Mouse (Mus musculus) testis, adult 2 months (tissue): ENCODE measurements around the gene Adgrb2. TPM values are rescaled to one million over a fixed set of nuclear protein-coding genes. Genes with fewer than 3 reads are reported as not detected.

Experiments
- H3K27ac ChIP-seq: fragments of 200-500 bp; 2 replicates; pipeline ENCODE4 v1.5.1; 2012; ENCODE audit warnings: low read depth, low read length; ENCODE audit not compliant: control insufficient read depth, insufficient read depth
- H3K27me3 ChIP-seq: fragments of 200-500 bp; 2 replicates; pipeline ENCODE4 v1.6.1; 2012; ENCODE audit warnings: mild to moderate bottlenecking, low read length, moderate library complexity; ENCODE audit not compliant: control insufficient read depth, insufficient read depth
- H3K36me3 ChIP-seq: fragments of 200-500 bp; 2 replicates; pipeline ENCODE4 v1.6.1; 2012; ENCODE audit warnings: mild to moderate bottlenecking, low read length; ENCODE audit not compliant: control insufficient read depth, insufficient read depth
- H3K4me1 ChIP-seq: fragments of 200-500 bp; 2 replicates; pipeline ENCODE4 v1.6.1; 2012; ENCODE audit warnings: low read length; ENCODE audit not compliant: control insufficient read depth, insufficient read depth
- H3K4me3 ChIP-seq: fragments of 200-500 bp; 2 replicates; pipeline ENCODE4 v1.5.1; 2012; ENCODE audit warnings: low read depth, mild to moderate bottlenecking, low read length, moderate library complexity, mixed read lengths; ENCODE audit not compliant: control insufficient read depth
- CTCF ChIP-seq: fragments of 200-500 bp; IDR thresholded peaks from 2 replicates; pipeline ENCODE4 v1.5.1; 2012; ENCODE audit warnings: low read depth, mild to moderate bottlenecking, inconsistent platforms, low read length, moderate library complexity; ENCODE audit not compliant: control insufficient read depth, insufficient read depth, insufficient replicate concordance
- POLR2A ChIP-seq: fragments of 200-500 bp; IDR thresholded peaks from 2 replicates; pipeline ENCODE4 v1.6.1; 2012; ENCODE audit warnings: low read depth, mild to moderate bottlenecking, inconsistent platforms, low read length, moderate library complexity; ENCODE audit not compliant: control insufficient read depth
- polyA plus RNA-seq: library from polyadenylated mRNA; depleted of rRNA; stranded (reverse); fragments of >200 nt; gene quantifications from 2 replicates; pipeline ENCODE4 v1.2.3, GENCODE M21; 2012

Gene Adgrb2
- polyA plus RNA-seq, 1 experiment = 1.6 TPM

- Histone ChIP-seq H3K4me1 (peaks cover under 1% of the 10 kb centered on the region), H3K4me3 (no peak overlapping the region), H3K27me3 (no peaks in the 10 kb centered on the region), H3K27ac (no peak overlapping the region), H3K36me3 (no peaks in the 10 kb centered on the region)
- no peak for TF ChIP-seq CTCF
- TF ChIP-seq POLR2A = no peak
Observed at GRCm38 (mm10) chr4:130031146-130031545, 46.5 kb downstream of the Adgrb2 start.

- TF ChIP-seq POLR2A (no peak), CTCF (no peak)
- no peaks in the 10 kb centered on the region for H3K27me3 ChIP-seq
- no peak overlapping the region for H3K27ac ChIP-seq
Observed at GRCm38 (mm10) chr4:130033496-130033895, 48.8 kb downstream of the Adgrb2 start.

GRCm38 (mm10) chr4:130036112-130036511 is 51.4 kb downstream of the Adgrb2 start:
- Histone ChIP-seq H3K4me3 (no peak overlapping the region), H3K27ac (no peak overlapping the region), H3K4me1 (peaks cover 14% of the 10 kb centered on the region), H3K36me3 (no peaks in the 10 kb centered on the region), H3K27me3 (no peaks in the 10 kb centered on the region)
- TF ChIP-seq POLR2A (no peak), CTCF (peak; percentile 70)

More at GRCm38 (mm10) chr4:130033496-130033895, 48.8 kb downstream of the Adgrb2 start:
- Histone ChIP-seq H3K4me1 (peaks cover 14% of the 10 kb centered on the region), H3K4me3 (no peak overlapping the region), H3K36me3 (no peaks in the 10 kb centered on the region)

GRCm38 (mm10) chr4:130036573-130037401 is 52.1 kb downstream of the Adgrb2 start:
- Histone ChIP-seq H3K27me3 (no peaks in the 10 kb centered on the region), H3K36me3 (no peaks in the 10 kb centered on the region), H3K27ac (no peak overlapping the region), H3K4me1 (peaks cover 14% of the 10 kb centered on the region), H3K4me3 (no peak overlapping the region; the same call in 1 of the 2 replicates)
- TF ChIP-seq CTCF (no peak), POLR2A (no peak)

- Histone ChIP-seq H3K36me3 (no peaks in the 10 kb centered on the region), H3K4me3 (no peak overlapping the region), H3K4me1 (peaks cover 14% of the 10 kb centered on the region), H3K27ac (no peak overlapping the region), H3K27me3 (no peaks in the 10 kb centered on the region)
- TF ChIP-seq POLR2A (no peak), CTCF (no peak)
Observed at GRCm38 (mm10) chr4:130039351-130039750, 54.7 kb downstream of the Adgrb2 start.

- Histone ChIP-seq H3K27me3 (no peaks in the 10 kb centered on the region), H3K4me3 (no peak overlapping the region), H3K4me1 (peaks cover 14% of the 10 kb centered on the region), H3K36me3 (no peaks in the 10 kb centered on the region), H3K27ac (no peak overlapping the region)
- no peak for TF ChIP-seq CTCF
Observed at GRCm38 (mm10) chr4:130041076-130041475, 56.4 kb downstream of the Adgrb2 start.

- H3K27me3 ChIP-seq = no peaks in the 10 kb centered on the region
- H3K4me1 ChIP-seq = peaks cover 11% of the 10 kb centered on the region
- H3K27ac ChIP-seq = no peak overlapping the region
Observed at GRCm38 (mm10) chr4:130044211-130044610, 59.5 kb downstream of the Adgrb2 start.

GRCm38 (mm10) chr4:130045609-130046008 is 60.9 kb downstream of the Adgrb2 start:
- H3K4me3 ChIP-seq = no peak overlapping the region
- H3K4me1 ChIP-seq = peaks cover 11% of the 10 kb centered on the region
- no peaks in the 10 kb centered on the region for H3K27me3 ChIP-seq
- TF ChIP-seq POLR2A (no peak), CTCF (no peak)
- H3K36me3 ChIP-seq = no peaks in the 10 kb centered on the region
- H3K27ac ChIP-seq = no peak overlapping the region

More at GRCm38 (mm10) chr4:130044211-130044610, 59.5 kb downstream of the Adgrb2 start:
- Histone ChIP-seq H3K4me3 (no peak overlapping the region), H3K36me3 (no peaks in the 10 kb centered on the region)
- TF ChIP-seq POLR2A (no peak), CTCF (no peak)
